Mouse (Mus musculus): ENCODE measurements around the gene Kctd5.

- TF ChIP-seq POLR2A (IDR thresholded peaks at IDR 0.05; ENCODE audit: extremely low read depth, insufficient read depth, low read length): no peak
- no peak for TF ChIP-seq CTCF (IDR thresholded peaks at IDR 0.05; ENCODE audit: extremely low read depth, insufficient read depth, low read length)
These were observed 58.8 kb downstream of the Kctd5 start for GRCm38 (mm10) chr17:24014433-24014965.

Measured in cortical plate, adult 2 months (tissue).